In genomic region chr12:57809961-57810360, GRCm38 (mm10) we compare ENCODE assay signal across 21 mouse cellular contexts.
"Had no signal": no experiment of that assay in that cellular context is flagged by ENCODE, and none has a peak within 500 bp of the region (broad histone marks: within the 10 kb centered on the region; RNA-seq: fewer than 3 reads in every experiment).

No protein-coding gene starts in this region.

- H3K9me3 ChIP-seq: liver, embryonic 15.5 days; lung, embryonic 15.5 days; megakaryocyte, embryonic 14.5 days; midbrain, embryonic 13.5 days; midbrain, embryonic 15.5 days; neural tube, embryonic 12.5 days had no signal

- H3K36me3 ChIP-seq: liver, embryonic 15.5 days; lung, embryonic 15.5 days; midbrain, embryonic 13.5 days; midbrain, embryonic 15.5 days; neural tube, embryonic 12.5 days had no signal

- DNase-seq: liver, postnatal 0 days; lung, adult 2 months; lung, postnatal 14 days; lung, postnatal 36 days; retina, postnatal 1 day; right cerebral cortex, adult 18-20 months; right cerebral cortex, postnatal 25 days; right cerebral cortex, postnatal 4 days; spleen, adult 18-20 months; thymus, adult 18-20 months; thymus, postnatal 14 days; thymus, postnatal 36 days had no signal

- H3K4me2 ChIP-seq: liver, embryonic 15.5 days; lung, embryonic 15.5 days; midbrain, embryonic 11.5 days; midbrain, embryonic 13.5 days; midbrain, embryonic 15.5 days; neural tube, embryonic 12.5 days had no signal

- H3K4me3 ChIP-seq: liver, embryonic 15.5 days; lung, embryonic 15.5 days; megakaryocyte, embryonic 14.5 days; midbrain, embryonic 13.5 days; midbrain, embryonic 15.5 days; neural tube, embryonic 12.5 days had no signal

- H3K9ac ChIP-seq: liver, embryonic 15.5 days; liver, postnatal 0 days; lung, embryonic 15.5 days; midbrain, embryonic 13.5 days; midbrain, embryonic 15.5 days; neural tube, embryonic 12.5 days had no signal

- H3K27ac ChIP-seq: liver, embryonic 15.5 days; lung, embryonic 15.5 days; macrophage; midbrain, embryonic 13.5 days; midbrain, embryonic 15.5 days; neural tube, embryonic 12.5 days had no signal

- H3K27me3 ChIP-seq: liver, embryonic 15.5 days; lung, embryonic 15.5 days; megakaryocyte, embryonic 14.5 days; midbrain, embryonic 13.5 days; midbrain, embryonic 15.5 days; neural tube, embryonic 12.5 days had no signal

- H3K4me1 ChIP-seq: liver, embryonic 15.5 days; lung, embryonic 15.5 days; midbrain, embryonic 13.5 days; midbrain, embryonic 15.5 days; neural tube, embryonic 12.5 days had no signal

- ATAC-seq: liver, postnatal 0 days; lung, postnatal 0 days; midbrain, embryonic 13.5 days; midbrain, embryonic 15.5 days had no signal
